Mouse (Mus musculus) hindbrain, postnatal 0 days (tissue): ENCODE data around the gene Sema3b. TPM values are rescaled to one million over a fixed set of nuclear protein-coding genes. Genes with fewer than 3 reads are reported as not detected.

Source experiments
- ATAC-seq: fragments of 200-750 bp; cut with Nextera tagmentation; 2 replicates; pipeline ENCODE4 v1.8.0; 2017; ENCODE audit warnings: mild to moderate bottlenecking, moderate TSS enrichment, moderate library complexity
- DNase-seq: peaks from one replicate; pipeline ENCODE4 v3.0.0-alpha.2; 2015; ENCODE audit warnings: low spot score
- H3K27ac ChIP-seq: fragments of 300-500 bp; sonication (generic); 2 replicates; pipeline ENCODE4 v1.5.1; 2014; ENCODE audit warnings: mild to moderate bottlenecking
- H3K27me3 ChIP-seq: fragments of 300-500 bp; sonication (generic); 2 replicates; pipeline ENCODE4 v1.6.1; 2014; ENCODE audit warnings: low read length, mixed read lengths; ENCODE audit not compliant: insufficient read depth
- H3K36me3 ChIP-seq: fragments of 300-500 bp; sonication (generic); 2 replicates; pipeline ENCODE4 v1.6.1; 2014; ENCODE audit warnings: low read length, mixed read lengths; ENCODE audit not compliant: insufficient read depth
- H3K4me1 ChIP-seq: fragments of 300-500 bp; sonication (generic); 2 replicates; pipeline ENCODE4 v1.6.1; 2014; ENCODE audit warnings: antibody characterized with exemption, low read length, mixed read lengths; ENCODE audit not compliant: insufficient read depth
- H3K4me2 ChIP-seq: fragments of 300-500 bp; sonication (generic); 2 replicates; pipeline ENCODE4 v1.6.1; 2014; ENCODE audit warnings: low read depth, mild to moderate bottlenecking, low read length, moderate library complexity, mixed read lengths
- H3K4me3 ChIP-seq: fragments of 300-500 bp; sonication (generic); 2 replicates; pipeline ENCODE4 v1.5.1; 2014; ENCODE audit warnings: low read length
- H3K9ac ChIP-seq: fragments of 300-500 bp; sonication (generic); replicated peaks from 2 replicates; pipeline ENCODE4 v1.6.1; 2014; ENCODE audit warnings: mild to moderate bottlenecking, low read length, moderate library complexity, mixed read lengths
- H3K9me3 ChIP-seq: fragments of 300-500 bp; sonication (generic); 2 replicates; pipeline ENCODE4 v1.6.1; 2016; ENCODE audit warnings: low read length, mixed read lengths
- CTCF ChIP-seq: IDR thresholded peaks from 2 replicates; pipeline ENCODE4 v1.5.1; 2016; ENCODE audit warnings: antibody characterized with exemption, control low read depth, low read depth
- WGBS: fragments of 180-500 bp; shearing (Covaris S2); extraction: QIAGEN DNeasy Blood & Tissue Kit; methylation state at CpG from one replicate; pipeline ENCODE4 v1.1.7; 2014; 5-methylcytosine and 5-hydroxymethylcytosine counted together
- polyA plus RNA-seq: library from polyadenylated mRNA; unstranded; fragments of >200 nt; fragmentation: Nextera tagmentation; extraction: Ambion mirVana; gene quantifications from 2 replicates; pipeline ENCODE4 v1.2.1, GENCODE M21; 2015
- total RNA-seq: library from RNA; depleted of rRNA; stranded (reverse); fragments of >200 nt; gene quantifications from 2 replicates; pipeline ENCODE4 v1.2.3, GENCODE M21; 2014

Sema3b gene
- total and polyA plus RNA-seq, 2 experiments from 2014 or later: 8.3 to 11.2 TPM

GRCm38 (mm10) chr9:107629901-107630425 lies 20.9 kb upstream of the Sema3b start:
- Histone ChIP-seq H3K36me3 (no peaks in the 10 kb centered on the region), H3K4me3 (no peak overlapping the region), H3K27ac (peak overlapping the region; percentile 93), H3K9ac (peak overlapping the region; percentile 28; the same call in 1 of the 2 replicates), H3K4me2 (peak overlapping the region; percentile 39), H3K4me1 (peaks cover 65% of the 10 kb centered on the region), H3K9me3 (no peaks in the 10 kb centered on the region), H3K27me3 (no peaks in the 10 kb centered on the region)
- DNase-seq: peak; percentile 69
- TF ChIP-seq CTCF: no peak
- peak; percentile 46; the same call in 1 of the 2 replicates for ATAC-seq
- WGBS: 9% methylated on average over 14 of the region's 14 CpGs

GRCm38 (mm10) chr9:107629411-107629730 lies 20.3 kb upstream of the Sema3b start:
- no peak overlapping the region for H3K4me3 ChIP-seq
- H3K36me3 ChIP-seq: no peaks in the 10 kb centered on the region
- no peak for TF ChIP-seq CTCF
- H3K9ac ChIP-seq: peak overlapping the region; percentile 9; the same call in 1 of the 2 replicates
- H3K27me3 ChIP-seq: no peaks in the 10 kb centered on the region
- ATAC-seq (no peak), DNase-seq (no peak)
- peak overlapping the region; percentile 39 for H3K4me2 ChIP-seq
- H3K9me3 ChIP-seq: no peaks in the 10 kb centered on the region
- WGBS: 20% methylated on average over 4 of the region's 4 CpGs
- peaks cover 63% of the 10 kb centered on the region for H3K4me1 ChIP-seq
- peak overlapping the region; percentile 93 for H3K27ac ChIP-seq

GRCm38 (mm10) chr9:107628721-107629410 lies 19.8 kb upstream of the Sema3b start:
- Histone ChIP-seq H3K27ac (peak overlapping the region; percentile 93), H3K36me3 (no peaks in the 10 kb centered on the region), H3K9me3 (no peaks in the 10 kb centered on the region), H3K4me3 (no peak overlapping the region), H3K4me1 (peaks cover 61% of the 10 kb centered on the region), H3K27me3 (no peaks in the 10 kb centered on the region), H3K4me2 (peak overlapping the region; percentile 39), H3K9ac (peak overlapping the region; percentile 14; the same call in 1 of the 2 replicates)
- ATAC-seq (no peak), DNase-seq (no peak)
- TF ChIP-seq CTCF: no peak
- 38% methylated on average over 15 of the region's 15 CpGs for WGBS

GRCm38 (mm10) chr9:107627387-107628255 lies 18.6 kb upstream of the Sema3b start:
- Histone ChIP-seq H3K36me3 (0 out of 2 replicates have a peak, but pooled peaks cover 4% of the 10 kb centered on the region), H3K27me3 (no peaks in the 10 kb centered on the region), H3K4me2 (peak overlapping the region; percentile 33; the same call in 1 of the 2 replicates), H3K4me1 (peaks cover 57% of the 10 kb centered on the region), H3K4me3 (no peak overlapping the region), H3K27ac (peak overlapping the region; percentile 93), H3K9ac (peak overlapping the region; percentile 6), H3K9me3 (no peaks in the 10 kb centered on the region)
- no peak for DNase-seq
- no peak for TF ChIP-seq CTCF
- ATAC-seq: no peak
- WGBS: 11% methylated on average over 20 of the region's 20 CpGs

GRCm38 (mm10) chr9:107626844-107627277 lies 17.8 kb upstream of the Sema3b start:
- H3K9me3 ChIP-seq: no peaks in the 10 kb centered on the region
- peak; percentile 97 for TF ChIP-seq CTCF
- peaks cover 49% of the 10 kb centered on the region for H3K4me1 ChIP-seq
- WGBS: 0% methylated on average over 2 of the region's 2 CpGs
- ATAC-seq (peak; percentile 73), DNase-seq (peak; percentile 94)
- peak overlapping the region; percentile 6 for H3K9ac ChIP-seq
- peak overlapping the region; percentile 93 for H3K27ac ChIP-seq
- H3K27me3 ChIP-seq: no peaks in the 10 kb centered on the region
- H3K36me3 ChIP-seq: 0 out of 2 replicates have a peak, but pooled peaks cover 4% of the 10 kb centered on the region
- H3K4me2 ChIP-seq: peak overlapping the region; percentile 33
- no peak overlapping the region for H3K4me3 ChIP-seq

- H3K27ac ChIP-seq: peak overlapping the region; percentile 93
- 26% methylated on average over 15 of the region's 15 CpGs for WGBS
- H3K4me3 ChIP-seq: no peak overlapping the region
- ATAC-seq (peak; percentile 54), DNase-seq (peak; percentile 72)
- 0 out of 2 replicates have a peak, but pooled peaks cover 4% of the 10 kb centered on the region for H3K36me3 ChIP-seq
- H3K4me1 ChIP-seq: peaks cover 44% of the 10 kb centered on the region
- peak overlapping the region; percentile 33 for H3K4me2 ChIP-seq
- peak overlapping the region; percentile 6; the same call in 1 of the 2 replicates for H3K9ac ChIP-seq
- H3K27me3 ChIP-seq: no peaks in the 10 kb centered on the region
- TF ChIP-seq CTCF: no peak
- no peaks in the 10 kb centered on the region for H3K9me3 ChIP-seq
Measured at GRCm38 (mm10) chr9:107626158-107626843, 17.3 kb upstream of the Sema3b start.
